Mouse (Mus musculus): ENCODE measurements around the gene Macrod2.

GRCm38 (mm10) chr2:140778212-140778611 is 383.1 kb downstream of the Macrod2 start:
- TF ChIP-seq CTCF (IDR thresholded peaks at IDR 0.05; ENCODE audit: borderline replicate concordance, insufficient read depth, low read depth, low read length) (no peak), POLR2A (IDR thresholded peaks at IDR 0.05; ENCODE audit: borderline replicate concordance, insufficient read depth, low read length) (no peak)

Data from cerebellum, adult 2 months (tissue).